Mouse (Mus musculus) heart, postnatal 0 days (tissue): ENCODE results near the gene Hist2h2aa1.

Source experiments
- CTCF ChIP-seq: IDR thresholded peaks from 2 replicates; pipeline ENCODE4 v1.5.1; 2016; ENCODE audit warnings: antibody characterized with exemption, control low read depth, low read depth
- EP300 ChIP-seq: IDR thresholded peaks from 2 replicates; pipeline ENCODE4 v1.6.1; 2016; ENCODE audit warnings: antibody characterized with exemption, low read depth

GRCm38 (mm10) chr3:96263558-96264403, 18.5 kb downstream of the Hist2h2aa1 start:
- TF ChIP-seq CTCF (no peak), EP300 (no peak)
